Mouse (Mus musculus) limb, embryonic 15.5 days (tissue): ENCODE measurements around the gene Hus1b. TPM values are rescaled to one million over a fixed set of nuclear protein-coding genes. Genes with fewer than 3 reads are reported as not detected.

Experiments
- ATAC-seq: fragments of 200-750 bp; cut with Nextera tagmentation; 2 replicates; pipeline ENCODE4 v1.8.0; 2017; ENCODE audit warnings: low read depth, moderate TSS enrichment; ENCODE audit not compliant: insufficient number of reproducible peaks, low FRiP score, low TSS enrichment
- H3K27ac ChIP-seq: fragments of 300-500 bp; sonication (generic); 2 replicates; pipeline ENCODE4 v1.5.1; 2015; ENCODE audit warnings: moderate library complexity, mild to moderate bottlenecking, inconsistent platforms
- H3K27me3 ChIP-seq: fragments of 300-500 bp; sonication (generic); 2 replicates; pipeline ENCODE4 v1.6.1; 2015; ENCODE audit warnings: inconsistent platforms
- H3K36me3 ChIP-seq: fragments of 300-500 bp; sonication (generic); 2 replicates; pipeline ENCODE4 v1.6.1; 2015; ENCODE audit warnings: inconsistent platforms
- H3K4me1 ChIP-seq: fragments of 300-500 bp; sonication (generic); 2 replicates; pipeline ENCODE4 v1.6.1; 2015; ENCODE audit warnings: inconsistent platforms
- H3K4me2 ChIP-seq: fragments of 300-500 bp; sonication (generic); 2 replicates; pipeline ENCODE4 v1.6.1; 2015; ENCODE audit warnings: mild to moderate bottlenecking, inconsistent platforms
- H3K4me3 ChIP-seq: fragments of 300-500 bp; sonication (generic); 2 replicates; pipeline ENCODE4 v1.5.1; 2015; ENCODE audit warnings: mild to moderate bottlenecking, inconsistent platforms
- H3K9ac ChIP-seq: fragments of 300-500 bp; sonication (generic); 2 replicates; pipeline ENCODE4 v1.6.1; 2015; ENCODE audit warnings: inconsistent platforms
- H3K9me3 ChIP-seq: fragments of 300-500 bp; sonication (generic); 2 replicates; pipeline ENCODE4 v1.6.1; 2016; ENCODE audit warnings: inconsistent platforms
- WGBS: fragments of 180-500 bp; shearing (Covaris S2); methylation state at CpG from one replicate; pipeline ENCODE4 v1.1.7; 2015; 5-methylcytosine and 5-hydroxymethylcytosine counted together
- polyA plus RNA-seq: library from polyadenylated mRNA; unstranded; fragments of >200 nt; fragmentation: Nextera tagmentation; extraction: Ambion mirVana; gene quantifications from 2 replicates; pipeline ENCODE4 v1.2.1, GENCODE M21; 2015

Gene Hus1b
- polyA plus RNA-seq, 1 experiment from 2014 or later, result not detected

GRCm38 (mm10) chr13:30976536-30977084 lies 29.1 kb upstream of the Hus1b start:
- Histone ChIP-seq H3K4me2 (no peak overlapping the region), H3K9me3 (no peaks in the 10 kb centered on the region), H3K4me3 (no peak overlapping the region), H3K36me3 (no peaks in the 10 kb centered on the region), H3K27me3 (no peaks in the 10 kb centered on the region), H3K27ac (no peak overlapping the region), H3K9ac (no peak overlapping the region), H3K4me1 (peaks cover 9% of the 10 kb centered on the region)
- ATAC-seq, result no peak
- WGBS, result 40% methylated on average over 8 of the region's 8 CpGs

GRCm38 (mm10) chr13:30974247-30974630 lies 26.7 kb upstream of the Hus1b start:
- Histone ChIP-seq H3K9ac (0 out of 2 replicates have a peak overlapping the region, but pooled peaks have one; percentile 84), H3K9me3 (no peaks in the 10 kb centered on the region), H3K4me3 (peak overlapping the region; percentile 95), H3K36me3 (no peaks in the 10 kb centered on the region), H3K27ac (no peak overlapping the region), H3K4me1 (peaks cover 9% of the 10 kb centered on the region), H3K4me2 (peak overlapping the region; percentile 45), H3K27me3 (no peaks in the 10 kb centered on the region)
- 27% methylated on average over 5 of the region's 5 CpGs for WGBS
- ATAC-seq, result no peak

GRCm38 (mm10) chr13:30973501-30974246 lies 26.1 kb upstream of the Hus1b start, which contains the start of the genes Exoc2 and Gm5447:
Gene Exoc2, minus strand, starts transcription at chr13:30974093.
Gene Gm5447, plus strand, starts transcription at chr13:30974204.
- ATAC-seq, result peak; percentile 93

GRCm38 (mm10) chr13:30972102-30972501 lies 24.5 kb upstream of the Hus1b start:
- WGBS, result 85% methylated on average over 2 of the region's 2 CpGs
- Histone ChIP-seq H3K4me2 (no peak overlapping the region), H3K36me3 (no peaks in the 10 kb centered on the region), H3K4me3 (no peak overlapping the region), H3K27me3 (no peaks in the 10 kb centered on the region), H3K4me1 (peaks cover 11% of the 10 kb centered on the region), H3K9me3 (no peaks in the 10 kb centered on the region), H3K27ac (no peak overlapping the region), H3K9ac (no peak overlapping the region)
- no peak for ATAC-seq

More at GRCm38 (mm10) chr13:30973501-30974246, 26.1 kb upstream of the Hus1b start, which contains the start of the genes Exoc2 and Gm5447:
- H3K4me1 ChIP-seq, result peaks cover 11% of the 10 kb centered on the region
- H3K4me2 ChIP-seq, result peak within 1 kb of the TSS; percentile 45
- H3K27ac ChIP-seq, result peak within 1 kb of the TSS; percentile 85
- no peaks in the 10 kb centered on the region for H3K36me3 ChIP-seq
- H3K4me3 ChIP-seq, result peak within 1 kb of the TSS; percentile 95
- H3K9me3 ChIP-seq, result no peaks in the 10 kb centered on the region
- no peaks in the 10 kb centered on the region for H3K27me3 ChIP-seq
- peak within 1 kb of the TSS; percentile 84 for H3K9ac ChIP-seq
- WGBS, result under 1% methylated on average over 54 of the region's 54 CpGs

GRCm38 (mm10) chr13:30971047-30971446 lies 23.5 kb upstream of the Hus1b start:
- Histone ChIP-seq H3K4me1 (peaks cover 18% of the 10 kb centered on the region), H3K9ac (no peak overlapping the region), H3K9me3 (no peaks in the 10 kb centered on the region), H3K27ac (no peak overlapping the region), H3K27me3 (no peaks in the 10 kb centered on the region), H3K4me3 (no peak overlapping the region), H3K36me3 (no peaks in the 10 kb centered on the region), H3K4me2 (no peak overlapping the region)
- WGBS, result 88% methylated on average over 3 of the region's 3 CpGs
- no peak for ATAC-seq

GRCm38 (mm10) chr13:30968311-30968710 lies 20.8 kb upstream of the Hus1b start:
- WGBS, result 55% methylated on average over 4 of the region's 4 CpGs
- no peak for ATAC-seq
- Histone ChIP-seq H3K27ac (no peak overlapping the region), H3K4me3 (no peak overlapping the region), H3K4me1 (peaks cover 13% of the 10 kb centered on the region), H3K27me3 (no peaks in the 10 kb centered on the region), H3K9ac (no peak overlapping the region), H3K9me3 (no peaks in the 10 kb centered on the region), H3K4me2 (no peak overlapping the region), H3K36me3 (no peaks in the 10 kb centered on the region)

- Histone ChIP-seq H3K4me2 (peak overlapping the region; percentile 29), H3K27ac (no peak overlapping the region), H3K4me1 (peaks cover 9% of the 10 kb centered on the region), H3K9ac (no peak overlapping the region), H3K9me3 (no peaks in the 10 kb centered on the region), H3K27me3 (no peaks in the 10 kb centered on the region), H3K4me3 (no peak overlapping the region), H3K36me3 (no peaks in the 10 kb centered on the region)
- WGBS, result 5% methylated on average over 10 of the region's 10 CpGs
- ATAC-seq, result no peak
These were observed 18.9 kb upstream of the Hus1b start for GRCm38 (mm10) chr13:30966507-30966911.

GRCm38 (mm10) chr13:30961932-30962331 lies 14.4 kb upstream of the Hus1b start:
- no peak overlapping the region for H3K4me3 ChIP-seq
- H3K9ac ChIP-seq, result no peak overlapping the region
- no peaks in the 10 kb centered on the region for H3K9me3 ChIP-seq
- 67% methylated on average over 2 of the region's 2 CpGs for WGBS
- H3K4me1 ChIP-seq, result peaks cover 7% of the 10 kb centered on the region
- no peak overlapping the region for H3K27ac ChIP-seq
- ATAC-seq, result no peak
- no peak overlapping the region for H3K4me2 ChIP-seq
- no peaks in the 10 kb centered on the region for H3K27me3 ChIP-seq
- no peaks in the 10 kb centered on the region for H3K36me3 ChIP-seq

GRCm38 (mm10) chr13:30960714-30961113 lies 13.2 kb upstream of the Hus1b start:
- no peaks in the 10 kb centered on the region for H3K27me3 ChIP-seq
- WGBS, result 85% methylated on average over 2 of the region's 2 CpGs
- H3K9me3 ChIP-seq, result no peaks in the 10 kb centered on the region
- H3K9ac ChIP-seq, result no peak overlapping the region
- no peak overlapping the region for H3K4me2 ChIP-seq
- no peak overlapping the region for H3K27ac ChIP-seq
- no peaks in the 10 kb centered on the region for H3K4me1 ChIP-seq
- H3K36me3 ChIP-seq, result no peaks in the 10 kb centered on the region
- ATAC-seq, result no peak
- H3K4me3 ChIP-seq, result no peak overlapping the region

GRCm38 (mm10) chr13:30953580-30953979 lies 6.0 kb upstream of the Hus1b start:
- Histone ChIP-seq H3K36me3 (no peaks in the 10 kb centered on the region), H3K9ac (no peak overlapping the region), H3K4me1 (no peaks in the 10 kb centered on the region), H3K4me3 (no peak overlapping the region), H3K4me2 (no peak overlapping the region), H3K9me3 (no peaks in the 10 kb centered on the region), H3K27ac (no peak overlapping the region), H3K27me3 (no peaks in the 10 kb centered on the region)
- WGBS, result 74% methylated on average over 1 of the region's 1 CpGs
- ATAC-seq, result no peak

- Histone ChIP-seq H3K4me3 (no peak overlapping the region), H3K4me1 (peaks cover 2% of the 10 kb centered on the region; the same call in 1 of the 2 replicates), H3K27ac (no peak overlapping the region), H3K9me3 (no peaks in the 10 kb centered on the region), H3K36me3 (no peaks in the 10 kb centered on the region), H3K9ac (no peak overlapping the region), H3K27me3 (no peaks in the 10 kb centered on the region), H3K4me2 (no peak overlapping the region)
- no peak for ATAC-seq
- 92% methylated on average over 2 of the region's 2 CpGs for WGBS
These were observed 4.5 kb upstream of the Hus1b start for GRCm38 (mm10) chr13:30952044-30952443.

GRCm38 (mm10) chr13:30949181-30949580 lies 1.6 kb upstream of the Hus1b start:
- H3K4me3 ChIP-seq, result no peak overlapping the region
- H3K36me3 ChIP-seq, result no peaks in the 10 kb centered on the region
- 88% methylated on average over 9 of the region's 9 CpGs for WGBS
- ATAC-seq, result no peak
- no peak overlapping the region for H3K9ac ChIP-seq
- H3K27me3 ChIP-seq, result no peaks in the 10 kb centered on the region
- peaks cover 3% of the 10 kb centered on the region; the same call in 1 of the 2 replicates for H3K4me1 ChIP-seq
- H3K4me2 ChIP-seq, result no peak overlapping the region
- H3K9me3 ChIP-seq, result no peaks in the 10 kb centered on the region
- no peak overlapping the region for H3K27ac ChIP-seq
